Mouse (Mus musculus) embryonic fibroblast, embryonic 13.5 days (primary cell): Measurements from ENCODE around the gene 1700023F06Rik.

ENCODE experiments used
- CTCF ChIP-seq: IDR thresholded peaks from 2 replicates; pipeline ENCODE4 v1.5.1; 2011; ENCODE audit warnings: mild to moderate bottlenecking, control low read depth, low read length, moderate library complexity, borderline replicate concordance; ENCODE audit not compliant: insufficient read depth
- POLR2A ChIP-seq: IDR thresholded peaks from 2 replicates; pipeline ENCODE4 v1.6.1; 2011; ENCODE audit warnings: low read depth, mild to moderate bottlenecking, control low read depth, low read length, moderate library complexity

DNA sequence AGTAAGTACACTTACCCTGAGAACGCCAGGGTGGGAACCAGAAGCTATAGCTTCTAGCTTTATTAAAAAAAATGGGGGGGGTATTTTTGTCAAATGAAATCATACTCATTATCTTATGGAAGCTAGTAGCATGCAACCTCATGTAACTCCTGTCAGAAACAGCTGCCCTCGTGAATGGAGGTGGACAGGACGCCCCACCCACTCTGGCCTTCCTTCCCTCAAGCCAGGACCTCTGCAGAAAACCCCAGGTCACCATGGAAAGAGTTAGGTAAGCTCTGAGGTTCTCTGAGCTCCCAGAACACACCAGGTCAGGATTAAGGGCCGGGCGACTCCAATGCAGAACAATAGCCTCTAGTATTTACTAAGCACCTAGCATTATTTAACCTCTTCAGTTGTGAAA lies 40.5 kb upstream of the 1700023F06Rik start:
- TF ChIP-seq CTCF (no peak), POLR2A (no peak)
